Mouse (Mus musculus) hindbrain, embryonic 16.5 days (tissue): ENCODE data around the gene C4b. TPM values are rescaled to one million over a fixed set of nuclear protein-coding genes. Genes with fewer than 3 reads are reported as not detected.
"Not testable (repeated sequence)": the region's sequence is repeated elsewhere in the genome, so short reads cannot be mapped to it uniquely, and the experiment has no call there.

Source experiments
- ATAC-seq: fragments of 200-750 bp; cut with Nextera tagmentation; 2 replicates; pipeline ENCODE4 v1.8.0; 2017; ENCODE audit warnings: moderate TSS enrichment, moderate library complexity
- H3K27ac ChIP-seq: fragments of 300-500 bp; sonication (generic); 2 replicates; pipeline ENCODE4 v1.5.1; 2014; ENCODE audit warnings: low read depth, mild to moderate bottlenecking, control low read depth, low read length, moderate library complexity
- H3K27me3 ChIP-seq: fragments of 300-500 bp; sonication (generic); replicated peaks from 2 replicates; pipeline ENCODE4 v1.6.1; 2014; ENCODE audit warnings: low read length; ENCODE audit not compliant: control insufficient read depth, insufficient read depth
- H3K36me3 ChIP-seq: fragments of 300-500 bp; sonication (generic); 2 replicates; pipeline ENCODE4 v1.6.1; 2014; ENCODE audit warnings: mild to moderate bottlenecking, low read length, moderate library complexity, mixed read lengths; ENCODE audit not compliant: control insufficient read depth, insufficient read depth
- H3K4me1 ChIP-seq: fragments of 300-500 bp; sonication (generic); 2 replicates; pipeline ENCODE4 v1.6.1; 2014; ENCODE audit warnings: low read depth, low read length; ENCODE audit not compliant: control insufficient read depth, insufficient read depth
- H3K4me2 ChIP-seq: fragments of 300-500 bp; sonication (generic); 2 replicates; pipeline ENCODE4 v1.6.1; 2014; ENCODE audit warnings: mild to moderate bottlenecking, low read length, control low read depth, moderate library complexity
- H3K4me3 ChIP-seq: fragments of 300-500 bp; sonication (generic); 2 replicates; pipeline ENCODE4 v1.5.1; 2014; ENCODE audit warnings: mild to moderate bottlenecking, low read length, control low read depth, moderate library complexity
- H3K9ac ChIP-seq: fragments of 300-500 bp; sonication (generic); 2 replicates; pipeline ENCODE4 v1.6.1; 2014; ENCODE audit warnings: low read depth, mild to moderate bottlenecking, control low read depth, low read length, moderate library complexity
- H3K9me3 ChIP-seq: fragments of 300-500 bp; sonication (generic); 2 replicates; pipeline ENCODE4 v1.6.1; 2014; ENCODE audit warnings: mild to moderate bottlenecking, low read length, moderate library complexity; ENCODE audit not compliant: control insufficient read depth
- WGBS: fragments of 180-500 bp; shearing (Covaris S2); extraction: QIAGEN DNeasy Blood & Tissue Kit; methylation state at CpG from one replicate; pipeline ENCODE4 v1.1.7; 2014; 5-methylcytosine and 5-hydroxymethylcytosine counted together
- polyA plus RNA-seq: library from polyadenylated mRNA; unstranded; fragments of >200 nt; fragmentation: Nextera tagmentation; extraction: Ambion mirVana; gene quantifications from 2 replicates; pipeline ENCODE4 v1.2.1, GENCODE M21; 2015

Gene C4b
- polyA plus RNA-seq, 1 experiment from 2014 or later = 0.25 TPM

DNA sequence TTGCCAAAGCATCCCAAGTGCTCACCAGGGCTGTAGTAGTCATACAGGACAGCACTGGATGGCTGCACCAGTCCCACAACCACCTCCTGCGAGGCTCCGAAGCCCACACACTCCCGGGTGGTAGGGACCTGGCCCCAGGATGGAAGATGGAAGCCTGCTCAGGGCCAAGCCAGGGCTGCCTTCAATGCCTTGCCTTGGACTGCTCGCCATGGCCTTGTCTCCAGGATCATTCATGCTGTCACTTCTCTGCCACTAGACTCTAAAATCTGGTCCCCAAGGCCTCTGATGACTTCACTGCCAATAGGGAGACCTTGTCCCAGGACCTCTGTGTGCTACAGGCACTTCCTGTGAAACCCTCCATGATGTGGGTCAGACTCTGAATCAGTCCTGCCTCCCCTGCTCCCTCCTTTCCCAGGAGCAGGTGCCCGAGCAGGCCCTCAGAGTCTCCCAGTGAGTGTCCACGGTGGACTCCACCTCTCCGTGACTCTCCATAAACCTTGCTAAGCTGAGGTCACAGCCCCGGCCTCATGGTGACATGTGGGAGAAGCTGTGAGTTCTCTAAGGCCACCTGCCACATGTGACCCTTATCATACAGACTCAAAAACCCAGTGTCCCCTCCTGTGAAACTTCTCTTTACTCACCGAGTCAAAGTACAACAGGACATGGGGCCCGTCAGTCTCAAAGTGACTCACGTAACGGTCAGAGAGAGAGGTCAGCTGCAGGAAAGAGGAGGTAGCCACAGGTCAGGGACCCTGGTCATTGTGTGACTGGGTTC, 13.7 kb downstream of the C4b start:
- ATAC-seq, H3K27me3 ChIP-seq, H3K36me3 ChIP-seq, H3K4me1 ChIP-seq, H3K9ac ChIP-seq, H3K4me2 ChIP-seq, H3K4me3 ChIP-seq, H3K27ac ChIP-seq, H3K9me3 ChIP-seq: not testable (repeated sequence)
- 90% methylated on average over 12 of the region's 12 CpGs for WGBS

DNA sequence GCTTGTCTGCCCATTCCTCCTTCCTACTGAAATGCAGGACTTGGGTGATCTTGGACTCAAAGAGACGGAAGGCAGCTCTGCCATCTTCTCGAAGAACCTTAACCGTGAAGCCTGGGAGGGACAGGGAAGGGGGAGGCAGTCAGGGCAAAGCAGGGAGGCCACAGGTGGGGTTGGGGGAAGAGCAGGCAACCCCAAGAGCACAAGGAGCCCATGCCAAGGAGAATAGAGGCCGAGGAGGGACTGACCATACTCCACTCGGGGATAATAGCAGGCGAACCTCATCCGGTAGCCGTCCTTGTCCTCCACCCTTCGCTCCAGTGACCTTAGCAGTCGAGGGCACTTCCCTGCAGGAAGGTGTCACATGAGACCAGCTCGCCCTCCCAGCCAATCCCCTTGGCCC, 14.5 kb downstream of the C4b start:
- not testable (repeated sequence) for H3K9me3 ChIP-seq, H3K36me3 ChIP-seq, H3K4me1 ChIP-seq, ATAC-seq, H3K27me3 ChIP-seq, H3K4me3 ChIP-seq, H3K27ac ChIP-seq, H3K9ac ChIP-seq, H3K4me2 ChIP-seq
- 81% methylated on average over 6 of the region's 11 CpGs for WGBS

DNA sequence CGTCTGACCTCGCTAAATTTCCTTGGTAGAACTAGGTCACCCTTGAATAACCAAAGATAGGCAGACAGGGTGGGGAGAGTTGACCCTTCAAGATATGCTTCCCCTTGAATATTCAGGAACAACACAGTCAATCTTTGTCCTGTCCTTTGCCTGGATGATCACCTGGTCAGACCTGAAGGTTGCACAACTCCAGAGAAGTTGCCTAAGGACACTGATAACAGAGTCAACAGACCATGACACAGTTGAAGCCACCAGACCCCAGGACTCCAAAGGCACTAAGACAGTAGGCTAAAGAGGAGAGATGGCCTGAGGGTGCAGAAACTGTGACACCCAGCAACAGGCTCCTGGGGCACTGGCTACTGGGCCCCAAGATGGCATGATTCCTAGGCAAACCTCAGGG, 15.8 kb downstream of the C4b start:
- H3K4me1 ChIP-seq = no peaks in the 10 kb centered on the region
- WGBS = 82% methylated on average over 2 of the region's 2 CpGs
- no peak overlapping the region for H3K9ac ChIP-seq
- no peak overlapping the region for H3K4me3 ChIP-seq
- H3K27ac ChIP-seq = no peak overlapping the region
- no peak overlapping the region for H3K4me2 ChIP-seq
- H3K36me3 ChIP-seq = no peaks in the 10 kb centered on the region
- H3K27me3 ChIP-seq = no peaks in the 10 kb centered on the region
- H3K9me3 ChIP-seq = peaks cover 3% of the 10 kb centered on the region
- no peak for ATAC-seq

DNA sequence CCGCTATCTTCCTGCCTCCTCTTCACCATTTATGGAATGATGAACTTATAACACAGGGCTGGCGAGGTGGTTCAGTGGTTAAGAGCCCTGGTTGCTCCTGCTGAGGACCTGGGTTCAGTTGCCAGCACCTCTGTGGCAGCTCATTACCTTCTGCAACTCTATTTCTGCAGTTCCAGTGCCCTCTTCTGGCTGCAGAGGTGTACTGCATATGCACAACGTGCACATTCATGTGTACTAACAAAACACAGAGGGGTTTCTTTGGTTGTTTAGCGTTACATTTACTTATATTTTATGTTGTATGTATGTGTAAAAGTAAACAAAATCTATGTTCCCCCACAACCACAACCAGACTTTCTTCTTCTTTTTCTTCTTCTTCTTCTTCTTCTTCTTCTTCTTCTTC, 20.6 kb downstream of the C4b start:
- peaks cover 6% of the 10 kb centered on the region for H3K9me3 ChIP-seq
- no peaks in the 10 kb centered on the region for H3K36me3 ChIP-seq
- H3K4me2 ChIP-seq = no peak overlapping the region
- ATAC-seq = no peak
- no peak overlapping the region for H3K9ac ChIP-seq
- 93% methylated on average over 4 of the region's 4 CpGs for WGBS
- no peaks in the 10 kb centered on the region for H3K4me1 ChIP-seq
- no peak overlapping the region for H3K27ac ChIP-seq
- no peak overlapping the region for H3K4me3 ChIP-seq
- no peaks in the 10 kb centered on the region for H3K27me3 ChIP-seq

- H3K4me2 ChIP-seq, H3K4me1 ChIP-seq, H3K36me3 ChIP-seq, H3K27ac ChIP-seq, H3K9ac ChIP-seq, H3K4me3 ChIP-seq, H3K27me3 ChIP-seq, ATAC-seq, H3K9me3 ChIP-seq: not testable (repeated sequence)
- 91% methylated on average over 1 of the region's 4 CpGs for WGBS
Observed at GRCm38 (mm10) chr17:34722238-34722637, 21.4 kb downstream of the C4b start.

GRCm38 (mm10) chr17:34719886-34720285, 23.8 kb downstream of the C4b start:
- H3K9me3 ChIP-seq, H3K27me3 ChIP-seq, H3K4me3 ChIP-seq, H3K9ac ChIP-seq, H3K36me3 ChIP-seq, H3K4me1 ChIP-seq, H3K4me2 ChIP-seq, H3K27ac ChIP-seq, ATAC-seq: not testable (repeated sequence)
- WGBS = 47% methylated on average over 5 of the region's 8 CpGs

DNA sequence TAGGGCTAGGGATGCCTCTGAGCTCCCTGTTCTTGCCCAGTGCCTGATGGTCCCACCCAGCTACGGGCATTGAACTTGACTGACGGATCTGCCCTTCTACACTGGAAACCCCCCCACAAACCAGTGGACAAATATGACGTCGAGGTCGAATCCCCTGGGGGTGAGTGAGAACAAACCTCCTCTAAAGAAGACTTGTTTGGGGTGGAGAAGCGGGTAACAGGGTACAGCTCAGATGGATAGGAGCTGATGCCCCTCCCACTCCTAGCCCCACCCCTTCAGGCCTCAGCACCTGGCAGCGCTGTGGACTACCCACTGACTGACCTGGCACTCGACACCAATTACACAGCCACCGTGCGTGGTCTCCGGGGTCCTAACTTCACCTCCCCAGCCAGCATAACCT, 26.3 kb downstream of the C4b start:
- Histone ChIP-seq H3K4me1 (no peaks in the 10 kb centered on the region), H3K27ac (no peak overlapping the region), H3K27me3 (no peaks in the 10 kb centered on the region), H3K4me3 (no peak overlapping the region), H3K9ac (no peak overlapping the region), H3K4me2 (no peak overlapping the region), H3K9me3 (no peaks in the 10 kb centered on the region), H3K36me3 (no peaks in the 10 kb centered on the region)
- ATAC-seq = no peak
- 76% methylated on average over 11 of the region's 11 CpGs for WGBS

DNA sequence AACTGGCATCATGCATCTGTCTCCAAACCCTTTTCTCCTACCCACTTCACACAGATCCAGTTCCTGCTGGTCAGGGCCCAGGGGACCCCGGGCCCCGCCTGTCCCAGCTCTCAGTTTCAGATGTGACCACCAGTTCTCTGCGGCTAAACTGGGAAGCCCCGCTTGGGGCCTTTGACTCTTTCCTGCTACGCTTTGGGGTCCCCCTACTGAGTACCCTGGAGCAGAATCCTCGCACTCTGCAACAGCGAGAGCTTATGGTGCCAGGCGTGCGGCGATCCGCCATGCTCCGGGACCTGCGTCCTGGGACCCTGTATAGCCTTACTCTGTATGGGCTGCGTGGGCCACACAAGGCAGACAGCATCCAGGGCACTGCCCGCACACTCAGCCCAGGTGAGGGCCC, 27.4 kb downstream of the C4b start:
- H3K36me3 ChIP-seq = no peaks in the 10 kb centered on the region
- no peak for ATAC-seq
- no peaks in the 10 kb centered on the region for H3K27me3 ChIP-seq
- no peak overlapping the region for H3K4me2 ChIP-seq
- H3K9ac ChIP-seq = no peak overlapping the region
- H3K4me3 ChIP-seq = no peak overlapping the region
- H3K9me3 ChIP-seq = no peaks in the 10 kb centered on the region
- 90% methylated on average over 15 of the region's 15 CpGs for WGBS
- H3K27ac ChIP-seq = no peak overlapping the region
- no peaks in the 10 kb centered on the region for H3K4me1 ChIP-seq

- H3K4me1 ChIP-seq, H3K27ac ChIP-seq, H3K4me2 ChIP-seq, H3K36me3 ChIP-seq, H3K4me3 ChIP-seq, H3K9ac ChIP-seq, H3K9me3 ChIP-seq, ATAC-seq, H3K27me3 ChIP-seq: not testable (repeated sequence)
- WGBS = 86% methylated on average over 6 of the region's 7 CpGs
Observed at GRCm38 (mm10) chr17:34715451-34715850, 28.2 kb downstream of the C4b start.
